Mouse (Mus musculus) ES-E14 (cell line): Measurements from ENCODE around the gene Spesp1. TPM values are rescaled to one million over a fixed set of nuclear protein-coding genes. Genes with fewer than 3 reads are reported as not detected.

Experiments used
- DNase-seq: peaks from one replicate; pipeline ENCODE4 v3.0.0-alpha.2; 2013; ENCODE audit warnings: low read depth, low spot score
- H3K27ac ChIP-seq: 2 replicates; pipeline ENCODE4 v1.5.1; 2012; ENCODE audit warnings: low read depth, mild to moderate bottlenecking, low read length, moderate library complexity, mixed read lengths; ENCODE audit not compliant: poor library complexity, insufficient read depth, severe bottlenecking
- H3K36me3 ChIP-seq: 2 replicates; pipeline ENCODE4 v1.6.1; 2012; ENCODE audit warnings: mild to moderate bottlenecking, low read length, moderate library complexity, mixed read lengths; ENCODE audit not compliant: control insufficient read depth, poor library complexity, insufficient read depth, severe bottlenecking
- H3K4me1 ChIP-seq, 2 experiments: fragments of 150-350 bp in 1 of 2; sonication (generic) in 1 of 2; 2 replicates each; pipeline ENCODE4 v1.6.1; 2012; ENCODE audit warnings: low read length in 2 of 2, mild to moderate bottlenecking in 1 of 2, mixed read lengths in 1 of 2; ENCODE audit not compliant: control insufficient read depth in 2 of 2, insufficient read depth in 2 of 2, poor library complexity in 1 of 2
- H3K4me3 ChIP-seq, 2 experiments: fragments of 150-350 bp in 1 of 2; sonication (generic) in 1 of 2; 2 replicates each; pipeline ENCODE4 v1.5.1; 2012; ENCODE audit warnings: low read length in 2 of 2, low read depth in 1 of 2, mild to moderate bottlenecking in 1 of 2, mixed read lengths in 1 of 2; ENCODE audit not compliant: insufficient read depth in 1 of 2, poor library complexity in 1 of 2, severe bottlenecking in 1 of 2
- H3K9ac ChIP-seq: 2 replicates; pipeline ENCODE4 v1.6.1; 2012; ENCODE audit warnings: low read depth, mild to moderate bottlenecking, low read length, mixed read lengths; ENCODE audit not compliant: poor library complexity, insufficient read depth, severe bottlenecking
- H3K9me3 ChIP-seq: fragments of 150-350 bp; sonication (generic); 2 replicates; pipeline ENCODE4 v1.6.1; 2012; ENCODE audit warnings: low read depth, mild to moderate bottlenecking, low read length; ENCODE audit not compliant: control insufficient read depth, insufficient read depth
- CHD2 ChIP-seq: IDR thresholded peaks from 2 replicates; pipeline ENCODE4 v1.6.1; 2014; ENCODE audit warnings: mild to moderate bottlenecking, low read depth, low read length, inconsistent platforms
- HCFC1 ChIP-seq: IDR thresholded peaks from 2 replicates; pipeline ENCODE4 v1.6.1; 2012; ENCODE audit warnings: low read length, inconsistent platforms, borderline replicate concordance; ENCODE audit not compliant: insufficient read depth
- MAFK ChIP-seq: IDR thresholded peaks from 2 replicates; pipeline ENCODE4 v1.6.1; 2014; ENCODE audit warnings: mild to moderate bottlenecking, low read depth, low read length, inconsistent platforms; ENCODE audit not compliant: insufficient read depth
- ZC3H11A ChIP-seq: IDR thresholded peaks from 2 replicates; pipeline ENCODE4 v1.6.1; 2012; ENCODE audit warnings: low read depth, mild to moderate bottlenecking, inconsistent platforms, low read length, borderline replicate concordance
- ZNF384 ChIP-seq: IDR thresholded peaks from 2 replicates; pipeline ENCODE4 v1.6.1; 2012; ENCODE audit warnings: low read depth, low read length, inconsistent platforms
- in situ Hi-C, 2 experiments: fragments of 600-800 bp; cut with MboI; formaldehyde crosslinking; loops; one replicate each; pipeline ENCODE4 v1.15.1; 2025; ENCODE audit warnings: low sequenced_read_pairs in 2 of 2, inconsistent platforms in 1 of 2; ENCODE audit not compliant: unreplicated experiment in 2 of 2
- total RNA-seq: library from RNA; depleted of rRNA; stranded (reverse); fragments of 300-350 nt; gene quantifications from 2 replicates; pipeline ENCODE4 v1.2.3, GENCODE M21; 2012

Spesp1 gene
- total RNA-seq, 1 experiment, result 2.1 TPM

- H3K27ac ChIP-seq, result no peak overlapping the region
- no peaks in the 10 kb centered on the region; the same call in 1 of the 2 replicates for H3K36me3 ChIP-seq
Observed at GRCm38 (mm10) chr9:62255896-62256576, 26.0 kb downstream of the Spesp1 start.

GRCm38 (mm10) chr9:62253736-62254443 lies 28.1 kb downstream of the Spesp1 start:
- in situ Hi-C loops, result no loop called here
- Histone ChIP-seq H3K4me1 (no peaks in the 10 kb centered on the region), H3K4me3 (no peak overlapping the region), H3K36me3 (no peaks in the 10 kb centered on the region; the same call in 1 of the 2 replicates), H3K27ac (no peak overlapping the region), H3K9ac (no peak overlapping the region), H3K9me3 (no peaks in the 10 kb centered on the region)
- TF ChIP-seq CHD2 (no peak), ZC3H11A (0 out of 2 replicates have a peak, but pooled peaks have one; percentile 40), MAFK (no peak)
- no peak for DNase-seq

More at GRCm38 (mm10) chr9:62255896-62256576, 26.0 kb downstream of the Spesp1 start:
- in situ Hi-C loops, result no loop called here
- no peaks in the 10 kb centered on the region for H3K4me1 ChIP-seq
- H3K9me3 ChIP-seq, result no peaks in the 10 kb centered on the region
- no peak overlapping the region for H3K9ac ChIP-seq
- TF ChIP-seq CHD2 (no peak), ZNF384 (no peak), HCFC1 (no peak), ZC3H11A (no peak), MAFK (no peak)
- H3K4me3 ChIP-seq, result no peak overlapping the region
- no peak for DNase-seq

GRCm38 (mm10) chr9:62250296-62250695 lies 31.7 kb downstream of the Spesp1 start:
- Histone ChIP-seq H3K27ac (no peak overlapping the region), H3K36me3 (no peaks in the 10 kb centered on the region), H3K4me1 (no peaks in the 10 kb centered on the region), H3K9ac (no peak overlapping the region), H3K9me3 (no peaks in the 10 kb centered on the region), H3K4me3 (no peak overlapping the region)
- no peak for DNase-seq
- in situ Hi-C loops, result no loop called here
- TF ChIP-seq ZC3H11A (no peak), ZNF384 (no peak), HCFC1 (no peak), MAFK (no peak), CHD2 (no peak)

- DNase-seq, result no peak
- Histone ChIP-seq H3K9me3 (no peaks in the 10 kb centered on the region), H3K4me3 (no peak overlapping the region), H3K9ac (no peak overlapping the region), H3K4me1 (no peaks in the 10 kb centered on the region; a peak in 1 of 4 replicates), H3K36me3 (no peaks in the 10 kb centered on the region), H3K27ac (no peak overlapping the region)
- TF ChIP-seq ZNF384, result no peak
- no peak for TF ChIP-seq MAFK
- no peak for TF ChIP-seq HCFC1
- TF ChIP-seq CHD2, result no peak
- TF ChIP-seq ZC3H11A, result no peak
- in situ Hi-C loops, result loop anchor here in 1 of 2 experiments (10.0 to 25.0 kb wide), 2 partner anchors 202 to 284 kb away; no protein-coding TSS in a partner anchor
Observed at GRCm38 (mm10) chr9:62246380-62246942, 35.5 kb downstream of the Spesp1 start.
